In the genomic region with DNA sequence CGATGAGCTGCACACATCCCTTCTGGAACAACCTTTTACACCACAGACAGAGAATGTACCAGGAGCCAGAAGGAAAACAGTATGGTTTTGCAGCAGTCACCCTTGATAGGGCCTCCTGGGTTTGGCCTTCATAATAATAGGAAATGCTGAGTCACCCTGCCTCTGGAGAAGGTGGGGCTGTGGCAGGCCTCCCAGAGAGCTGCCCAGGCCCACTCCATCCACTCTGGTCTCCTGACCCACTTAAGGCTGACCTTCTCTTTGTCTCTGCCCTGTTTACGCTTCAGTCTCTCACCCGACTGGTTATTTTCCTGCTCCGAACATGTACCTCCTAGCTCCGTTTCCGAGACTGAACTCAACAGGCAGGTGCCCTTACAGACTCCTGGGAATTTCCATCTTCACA, we compare ENCODE assay signal across 9 mouse cellular contexts. TPM values are rescaled to one million over a fixed set of nuclear protein-coding genes. Genes with fewer than 3 reads are reported as not detected.
DNase-seq lines count a peak whose midpoint lies in the region; ATAC-seq and TF ChIP-seq lines count a peak whose summit lies in the region.
"Had no signal": no experiment of that assay in that cellular context is flagged by ENCODE, and none has a peak within 500 bp of the region (broad histone marks: within the 10 kb centered on the region; RNA-seq: fewer than 3 reads in every experiment).

No protein-coding gene starts in this region.

- H3K4me1 ChIP-seq in heart, embryonic 11.5 days (ENCODE audit: control insufficient read depth, insufficient read depth, low read length), result peaks cover 9% of the 10 kb centered on the region; the same call in 1 of the 2 replicates

- CTCF ChIA-PET in Patski (lab: Charles Lee), result interaction anchor here (1.5 kb wide), 1 partner anchor 430 kb away, joined by 3 read pairs; no protein-coding TSS in a partner anchor

- TF ChIP-seq CTCF in Patski (IDR thresholded peaks at IDR 0.05), result no peak

- POLR2A ChIA-PET in Patski (lab: Charles Lee), result no interaction called here

- ATAC-seq in Patski, result peak; percentile 17
- peak; percentile 91 for ATAC-seq in heart, embryonic 11.5 days (replicated peaks; ENCODE audit: insufficient number of reproducible peaks, low FRiP score, low TSS enrichment)
- ATAC-seq in cerebellum, adult (ENCODE audit: insufficient number of reproducible peaks, low FRiP score, low TSS enrichment), result no peak

- no peaks in the 10 kb centered on the region for H3K9me3 ChIP-seq in heart, embryonic 11.5 days (replicated peaks; ENCODE audit: control insufficient read depth, low read length)
- H3K9me3 ChIP-seq: midbrain, embryonic 12.5 days had no signal

- no peaks in the 10 kb centered on the region for H3K36me3 ChIP-seq in heart, embryonic 11.5 days (ENCODE audit: control insufficient read depth, insufficient read depth, low read length)
- H3K36me3 ChIP-seq: midbrain, embryonic 12.5 days had no signal

- no peak overlapping the region for H3K4me3 ChIP-seq in heart, embryonic 11.5 days (ENCODE audit: low read depth, low read length)
- H3K4me3 ChIP-seq: midbrain, embryonic 12.5 days had no signal

- H3K9ac ChIP-seq in heart, embryonic 11.5 days (ENCODE audit: low read depth, low read length), result no peak overlapping the region
- H3K9ac ChIP-seq: midbrain, embryonic 12.5 days had no signal

- no peak overlapping the region for H3K27ac ChIP-seq in heart, embryonic 11.5 days (ENCODE audit: low read depth, low read length)
- H3K27ac ChIP-seq: midbrain, embryonic 12.5 days had no signal

- in situ Hi-C loops in Patski (cut with MboI; ENCODE audit: low pct_unique_long_range_greater_than_20kb), result no loop called here

- WGBS in heart, embryonic 11.5 days (ENCODE audit: insufficient replicate concordance), result 50% methylated on average over 6 of the region's 6 CpGs

- peak overlapping the region; percentile 3; the same call in 1 of the 2 replicates for H3K4me2 ChIP-seq in heart, embryonic 11.5 days
- H3K4me2 ChIP-seq: midbrain, embryonic 12.5 days had no signal

- no peaks in the 10 kb centered on the region for H3K27me3 ChIP-seq in Patski
- H3K27me3 ChIP-seq in heart, embryonic 11.5 days (ENCODE audit: control insufficient read depth, insufficient read depth, low read length), result no peaks in the 10 kb centered on the region
- H3K27me3 ChIP-seq: midbrain, embryonic 12.5 days had no signal

- DNase-seq in 3134 (ENCODE audit: extremely low read depth, insufficient read length, low spot score), result peak; percentile 41
- DNase-seq in Patski (ENCODE audit: low read depth, low spot score), result peak; percentile 4
- DNase-seq in kidney, postnatal 4 days, result peak; percentile 8 to 23
- DNase-seq in retina, postnatal 1 day, result peak; percentile 74
- no peak for DNase-seq in thymus, postnatal 14 days
- no peak for DNase-seq in cerebellum, adult 18-20 months

RNA-seq across cellular contexts. Expression of gene Ifrd1, which starts 0.3 kb away (rescaled TPM):
- 95.5 TPM for polyA plus RNA-seq in Patski (2021)
- polyA plus RNA-seq in heart, embryonic 11.5 days (2014; fragmentation: Nextera tagmentation; extraction: Ambion mirVana), result 93.6 and 103 TPM in 2 replicates

RNA-seq across cellular contexts. Expression of gene Lsmem1, which starts 48.7 kb away (rescaled TPM):
- polyA plus RNA-seq in Patski (2021), result not detected
- 21.4 and 23.9 TPM in 2 replicates for polyA plus RNA-seq in heart, embryonic 11.5 days (2014; fragmentation: Nextera tagmentation; extraction: Ambion mirVana)
- polyA plus RNA-seq: midbrain, embryonic 12.5 days had no signal

Comparison
In these comparisons a context has a peak if more than half of its experiments do, and no peak if none do; other contexts are left out.
1. DNase-seq: peak in 3134 (single experiment), Patski (single experiment), kidney, postnatal 4 days (2 of 2) and retina, postnatal 1 day (single experiment); none in thymus, postnatal 14 days (single experiment) and cerebellum, adult 18-20 months (0 of 2).
2. RNA of gene Lsmem1, which starts 48.7 kb away (polyA plus RNA-seq): 21.4 to 23.9 TPM in heart, embryonic 11.5 days; not detected in Patski (single experiment); every median in the first group is over 10 times any median in the second.